Mouse (Mus musculus): ENCODE data around the gene Orai1.

DNA sequence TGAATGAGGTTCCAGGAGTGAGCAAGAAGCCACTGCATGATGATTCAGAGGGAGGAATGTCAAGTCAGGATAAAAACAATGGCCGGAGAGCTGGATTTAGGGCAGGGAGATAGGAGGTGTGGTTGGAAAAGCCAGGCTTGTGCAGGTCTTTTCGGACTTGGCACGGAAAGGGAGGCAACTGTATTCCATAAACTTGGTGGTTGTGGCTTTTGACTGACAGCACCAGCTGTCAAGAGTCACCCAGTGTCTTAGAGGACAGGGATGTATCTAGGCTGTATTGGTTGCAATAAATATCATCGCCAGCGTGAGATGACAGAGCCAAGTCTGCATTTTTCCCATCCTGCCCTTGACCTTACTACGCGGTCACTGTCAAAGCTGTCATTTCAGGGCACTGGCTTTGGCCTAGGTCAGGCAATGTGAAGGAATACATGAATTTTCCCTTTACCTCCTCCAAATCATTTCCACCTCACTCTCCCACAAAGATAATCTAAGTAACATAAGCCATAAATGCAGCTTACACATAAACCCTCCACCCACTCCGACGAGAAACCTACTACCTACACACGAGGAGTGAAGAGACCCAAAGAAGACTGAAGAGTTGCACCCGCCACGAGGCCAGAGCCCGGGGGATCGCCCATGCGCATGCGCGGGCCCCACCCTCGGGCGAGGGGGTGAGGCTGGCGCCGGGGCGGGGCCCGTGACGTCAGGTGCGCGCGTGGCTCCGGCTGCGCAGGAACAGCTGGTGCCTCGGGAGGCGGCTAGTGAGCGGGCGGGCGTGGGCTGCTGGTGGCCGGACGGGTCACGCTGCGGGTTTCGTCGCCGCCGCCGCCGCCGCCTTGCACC is 60.9 kb downstream of the Orai1 start:
- no peak for TF ChIP-seq CTCF (IDR thresholded peaks at IDR 0.05; ENCODE audit: borderline replicate concordance, control insufficient read depth, extremely low read depth, insufficient read depth, low read length, poor library complexity)
- peak; percentile 68 for TF ChIP-seq POLR2A (IDR thresholded peaks at IDR 0.05; ENCODE audit: control insufficient read depth, extremely low read depth, insufficient read depth, low read length, poor library complexity)
